Mouse (Mus musculus): ENCODE measurements around the gene Tmem145. TPM values are rescaled to one million over a fixed set of nuclear protein-coding genes. Genes with fewer than 3 reads are reported as not detected.

Tmem145 gene
- total and polyA plus RNA-seq, 2 experiments from 2014 or later = not detected

GRCm38 (mm10) chr7:25267301-25267750 lies 38.6 kb upstream of the Tmem145 start, which contains the start of gene Cic:
TSS of gene Cic (plus strand) at chr7:25267704.
- under 1% methylated on average over 29 of the region's 29 CpGs for WGBS
- Histone ChIP-seq H3K27me3 (ENCODE audit: control insufficient read depth, insufficient read depth, low read length) (no peaks in the 10 kb centered on the region), H3K36me3 (replicated peaks; ENCODE audit: control insufficient read depth, insufficient read depth, low read length) (peaks cover 13% of the 10 kb centered on the region), H3K9ac (replicated peaks; ENCODE audit: low read depth, low read length) (peak within 1 kb of the TSS; percentile 86), H3K4me1 (ENCODE audit: control insufficient read depth, insufficient read depth) (peaks cover 23% of the 10 kb centered on the region), H3K9me3 (replicated peaks; ENCODE audit: control insufficient read depth, low read length) (no peaks in the 10 kb centered on the region), H3K4me2 (ENCODE audit: low read depth, low read length) (peak within 1 kb of the TSS; percentile 86), H3K4me3 (ENCODE audit: low read depth, low read length) (peak within 1 kb of the TSS; percentile 80), H3K27ac (ENCODE audit: low read depth) (peak within 1 kb of the TSS; percentile 93)
- ATAC-seq (ENCODE audit: insufficient read depth, low read depth) (peak; percentile 86), DNase-seq (ENCODE audit: low spot score) (peak; percentile 100)
- TF ChIP-seq CTCF (IDR thresholded peaks at IDR 0.05; ENCODE audit: low read depth) (no peak), EP300 (IDR thresholded peaks at IDR 0.05; ENCODE audit: low read depth) (no peak; the same call in none of the 2 replicates)

GRCm38 (mm10) chr7:25267751-25268463 lies 38.0 kb upstream of the Tmem145 start:
- Histone ChIP-seq H3K9me3 (replicated peaks; ENCODE audit: control insufficient read depth, low read length) (no peaks in the 10 kb centered on the region), H3K4me2 (ENCODE audit: low read depth, low read length) (peak overlapping the region; percentile 86), H3K27me3 (ENCODE audit: control insufficient read depth, insufficient read depth, low read length) (no peaks in the 10 kb centered on the region), H3K27ac (ENCODE audit: low read depth) (peak overlapping the region; percentile 93), H3K4me1 (ENCODE audit: control insufficient read depth, insufficient read depth) (peaks cover 23% of the 10 kb centered on the region), H3K9ac (replicated peaks; ENCODE audit: low read depth, low read length) (peak overlapping the region; percentile 86), H3K36me3 (replicated peaks; ENCODE audit: control insufficient read depth, insufficient read depth, low read length) (peaks cover 17% of the 10 kb centered on the region), H3K4me3 (ENCODE audit: low read depth, low read length) (peak overlapping the region; percentile 80)
- under 1% methylated on average over 33 of the region's 33 CpGs for WGBS
- TF ChIP-seq CTCF (IDR thresholded peaks at IDR 0.05; ENCODE audit: low read depth) = no peak
- peak; percentile 83 for TF ChIP-seq EP300 (IDR thresholded peaks at IDR 0.05; ENCODE audit: low read depth)
- ATAC-seq (ENCODE audit: insufficient read depth, low read depth) = peak; percentile 90
- peak; percentile 100 for DNase-seq (ENCODE audit: low spot score)

GRCm38 (mm10) chr7:25268588-25268987 lies 37.3 kb upstream of the Tmem145 start:
- 1% methylated on average over 7 of the region's 7 CpGs for WGBS
- no peak for DNase-seq (ENCODE audit: low spot score)

GRCm38 (mm10) chr7:25269029-25269428 lies 36.9 kb upstream of the Tmem145 start:
- no peaks in the 10 kb centered on the region for H3K9me3 ChIP-seq (replicated peaks; ENCODE audit: control insufficient read depth, low read length)
- no peak for TF ChIP-seq EP300 (IDR thresholded peaks at IDR 0.05; ENCODE audit: low read depth)
- TF ChIP-seq CTCF (IDR thresholded peaks at IDR 0.05; ENCODE audit: low read depth) = no peak
- peaks cover 28% of the 10 kb centered on the region for H3K4me1 ChIP-seq (ENCODE audit: control insufficient read depth, insufficient read depth)
- ATAC-seq (ENCODE audit: insufficient read depth, low read depth) (no peak), DNase-seq (ENCODE audit: low spot score) (no peak)
- peaks cover 25% of the 10 kb centered on the region for H3K36me3 ChIP-seq (replicated peaks; ENCODE audit: control insufficient read depth, insufficient read depth, low read length)
- peak overlapping the region; percentile 81 for H3K27ac ChIP-seq (ENCODE audit: low read depth)
- no peaks in the 10 kb centered on the region for H3K27me3 ChIP-seq (ENCODE audit: control insufficient read depth, insufficient read depth, low read length)
- peak overlapping the region; percentile 86 for H3K9ac ChIP-seq (replicated peaks; ENCODE audit: low read depth, low read length)
- H3K4me3 ChIP-seq (ENCODE audit: low read depth, low read length) = peak overlapping the region; percentile 80
- peak overlapping the region; percentile 86 for H3K4me2 ChIP-seq (ENCODE audit: low read depth, low read length)
- 17% methylated on average over 4 of the region's 4 CpGs for WGBS

More at GRCm38 (mm10) chr7:25268588-25268987, 37.3 kb upstream of the Tmem145 start:
- peak overlapping the region; percentile 80 for H3K4me3 ChIP-seq (ENCODE audit: low read depth, low read length)
- no peak for ATAC-seq (ENCODE audit: insufficient read depth, low read depth)
- peak overlapping the region; percentile 86 for H3K4me2 ChIP-seq (ENCODE audit: low read depth, low read length)
- H3K27ac ChIP-seq (ENCODE audit: low read depth) = peak overlapping the region; percentile 81
- no peaks in the 10 kb centered on the region for H3K9me3 ChIP-seq (replicated peaks; ENCODE audit: control insufficient read depth, low read length)
- peaks cover 24% of the 10 kb centered on the region for H3K36me3 ChIP-seq (replicated peaks; ENCODE audit: control insufficient read depth, insufficient read depth, low read length)
- H3K27me3 ChIP-seq (ENCODE audit: control insufficient read depth, insufficient read depth, low read length) = no peaks in the 10 kb centered on the region
- H3K9ac ChIP-seq (replicated peaks; ENCODE audit: low read depth, low read length) = peak overlapping the region; percentile 86
- TF ChIP-seq EP300 (IDR thresholded peaks at IDR 0.05; ENCODE audit: low read depth) = no peak
- TF ChIP-seq CTCF (IDR thresholded peaks at IDR 0.05; ENCODE audit: low read depth) = no peak
- peaks cover 26% of the 10 kb centered on the region for H3K4me1 ChIP-seq (ENCODE audit: control insufficient read depth, insufficient read depth)

GRCm38 (mm10) chr7:25269545-25270271 lies 36.2 kb upstream of the Tmem145 start:
- Histone ChIP-seq H3K4me3 (ENCODE audit: low read depth, low read length) (peak overlapping the region; percentile 80; the same call in 1 of the 2 replicates), H3K4me1 (ENCODE audit: control insufficient read depth, insufficient read depth) (peaks cover 28% of the 10 kb centered on the region), H3K27ac (ENCODE audit: low read depth) (peak overlapping the region; percentile 81), H3K36me3 (replicated peaks; ENCODE audit: control insufficient read depth, insufficient read depth, low read length) (peaks cover 25% of the 10 kb centered on the region), H3K4me2 (ENCODE audit: low read depth, low read length) (peak overlapping the region; percentile 86), H3K27me3 (ENCODE audit: control insufficient read depth, insufficient read depth, low read length) (no peaks in the 10 kb centered on the region), H3K9ac (replicated peaks; ENCODE audit: low read depth, low read length) (peak overlapping the region; percentile 86), H3K9me3 (replicated peaks; ENCODE audit: control insufficient read depth, low read length) (no peaks in the 10 kb centered on the region)
- TF ChIP-seq EP300 (IDR thresholded peaks at IDR 0.05; ENCODE audit: low read depth) (no peak), CTCF (IDR thresholded peaks at IDR 0.05; ENCODE audit: low read depth) (no peak)
- DNase-seq (ENCODE audit: low spot score) (no peak), ATAC-seq (ENCODE audit: insufficient read depth, low read depth) (no peak)
- WGBS = 76% methylated on average over 8 of the region's 8 CpGs

Measured in heart, postnatal 0 days (tissue).